Mouse (Mus musculus) embryonic facial prominence, embryonic 12.5 days (tissue): Measurements from ENCODE around the gene Ptprm. TPM values are rescaled to one million over a fixed set of nuclear protein-coding genes. Genes with fewer than 3 reads are reported as not detected.

Experiments
- ATAC-seq: fragments of 200-750 bp; cut with Nextera tagmentation; 2 replicates; pipeline ENCODE4 v1.8.0; 2017; ENCODE audit not compliant: insufficient number of reproducible peaks, insufficient read depth, low FRiP score, low TSS enrichment
- H3K27ac ChIP-seq: fragments of 300-500 bp; sonication (generic); 2 replicates; pipeline ENCODE4 v1.5.1; 2016; ENCODE audit warnings: mild to moderate bottlenecking
- H3K27me3 ChIP-seq: fragments of 300-500 bp; sonication (generic); 2 replicates; pipeline ENCODE4 v1.6.1; 2016; ENCODE audit warnings: mild to moderate bottlenecking, moderate library complexity
- H3K36me3 ChIP-seq: fragments of 300-500 bp; sonication (generic); 2 replicates; pipeline ENCODE4 v1.6.1; 2016; ENCODE audit warnings: mild to moderate bottlenecking
- H3K4me1 ChIP-seq: fragments of 300-500 bp; sonication (generic); 2 replicates; pipeline ENCODE4 v1.6.1; 2016
- H3K4me2 ChIP-seq: fragments of 300-500 bp; sonication (generic); replicated peaks from 2 replicates; pipeline ENCODE4 v1.6.1; 2016; ENCODE audit warnings: mild to moderate bottlenecking, moderate library complexity
- H3K4me3 ChIP-seq: fragments of 300-500 bp; sonication (generic); 2 replicates; pipeline ENCODE4 v1.5.1; 2016; ENCODE audit warnings: mild to moderate bottlenecking
- H3K9ac ChIP-seq: fragments of 300-500 bp; sonication (generic); 2 replicates; pipeline ENCODE4 v1.6.1; 2016; ENCODE audit warnings: mild to moderate bottlenecking, moderate library complexity
- H3K9me3 ChIP-seq: fragments of 300-500 bp; sonication (generic); 2 replicates; pipeline ENCODE4 v1.6.1; 2016; ENCODE audit warnings: mild to moderate bottlenecking, moderate library complexity
- WGBS: fragments of 180-500 bp; shearing (Covaris S2); methylation state at CpG from one replicate; pipeline ENCODE4 v1.1.7; 2016; 5-methylcytosine and 5-hydroxymethylcytosine counted together
- polyA plus RNA-seq: library from polyadenylated mRNA; unstranded; fragments of >200 nt; fragmentation: Nextera tagmentation; extraction: Ambion mirVana; gene quantifications from 2 replicates; pipeline ENCODE4 v1.2.1, GENCODE M21; 2016

Gene Ptprm
- polyA plus RNA-seq, 1 experiment from 2014 or later: 17.2 TPM

DNA sequence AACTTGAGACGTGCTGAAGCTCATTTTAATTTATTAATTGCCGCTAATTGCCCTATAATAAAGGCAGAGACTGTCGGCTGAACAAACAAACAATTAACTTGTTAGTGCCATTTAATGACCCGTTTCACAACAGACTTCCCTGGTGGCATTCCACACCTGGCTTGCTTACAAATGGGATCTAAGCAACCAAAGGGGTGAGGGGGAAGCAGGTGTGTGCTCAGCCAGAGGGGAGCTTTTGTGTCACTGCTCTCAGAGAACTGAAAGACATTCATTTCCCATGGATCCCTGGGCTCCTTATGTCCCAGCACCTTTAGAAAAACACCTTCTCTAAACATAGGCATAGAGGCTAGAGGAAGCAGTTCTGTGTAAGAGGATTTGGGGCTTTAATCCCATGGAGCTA lies 536.9 kb downstream of the Ptprm start:
- Histone ChIP-seq H3K4me1 (no peaks in the 10 kb centered on the region), H3K4me2 (no peak overlapping the region), H3K9me3 (no peaks in the 10 kb centered on the region), H3K9ac (no peak overlapping the region), H3K36me3 (no peaks in the 10 kb centered on the region), H3K27me3 (no peaks in the 10 kb centered on the region), H3K4me3 (no peak overlapping the region), H3K27ac (no peak overlapping the region)
- WGBS: 57% methylated on average over 4 of the region's 4 CpGs
- no peak for ATAC-seq

DNA sequence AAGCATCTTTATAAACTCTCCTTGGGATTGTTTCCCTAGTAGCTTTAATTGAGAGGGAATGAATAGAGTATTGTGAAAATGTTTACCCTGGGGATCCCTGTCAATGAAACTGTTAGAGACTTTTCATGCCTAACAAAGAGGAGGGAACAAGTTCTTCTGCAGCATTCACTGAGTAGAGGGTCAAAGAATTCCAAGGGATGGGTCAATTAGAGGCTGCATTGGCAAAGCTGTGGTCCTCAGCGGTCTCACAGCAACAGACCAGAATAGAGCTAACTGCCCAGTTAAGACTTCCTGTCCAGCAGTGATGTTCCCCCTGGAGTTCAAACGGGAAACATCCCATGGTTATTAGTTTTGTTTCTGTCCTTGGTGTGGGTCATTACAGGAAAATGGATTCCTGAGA lies 538.3 kb downstream of the Ptprm start:
- Histone ChIP-seq H3K36me3 (no peaks in the 10 kb centered on the region), H3K4me1 (no peaks in the 10 kb centered on the region), H3K27me3 (no peaks in the 10 kb centered on the region), H3K27ac (no peak overlapping the region), H3K9ac (no peak overlapping the region), H3K9me3 (no peaks in the 10 kb centered on the region), H3K4me2 (no peak overlapping the region), H3K4me3 (no peak overlapping the region)
- WGBS: 18% methylated on average over 2 of the region's 2 CpGs
- no peak for ATAC-seq

DNA sequence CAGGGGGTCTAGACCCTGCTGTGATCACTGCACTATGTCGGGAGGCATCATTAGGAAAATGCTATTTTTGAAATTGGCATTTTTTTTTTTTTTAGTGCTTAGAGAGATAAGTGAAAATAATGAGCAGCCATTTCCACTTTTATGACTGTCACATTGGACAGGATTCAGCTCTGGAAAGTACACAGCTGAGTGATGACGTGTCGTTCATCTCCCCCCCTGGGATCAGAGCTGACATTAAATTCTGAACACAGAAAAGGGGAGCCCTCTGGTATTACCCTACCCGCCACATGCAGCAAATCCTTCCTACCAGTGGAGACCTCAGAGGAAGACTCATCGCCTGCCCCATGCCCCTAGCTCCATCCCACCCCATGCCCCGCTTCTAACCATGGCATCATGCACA lies 540.5 kb downstream of the Ptprm start:
- WGBS: 87% methylated on average over 6 of the region's 6 CpGs
- no peak overlapping the region for H3K4me3 ChIP-seq

DNA sequence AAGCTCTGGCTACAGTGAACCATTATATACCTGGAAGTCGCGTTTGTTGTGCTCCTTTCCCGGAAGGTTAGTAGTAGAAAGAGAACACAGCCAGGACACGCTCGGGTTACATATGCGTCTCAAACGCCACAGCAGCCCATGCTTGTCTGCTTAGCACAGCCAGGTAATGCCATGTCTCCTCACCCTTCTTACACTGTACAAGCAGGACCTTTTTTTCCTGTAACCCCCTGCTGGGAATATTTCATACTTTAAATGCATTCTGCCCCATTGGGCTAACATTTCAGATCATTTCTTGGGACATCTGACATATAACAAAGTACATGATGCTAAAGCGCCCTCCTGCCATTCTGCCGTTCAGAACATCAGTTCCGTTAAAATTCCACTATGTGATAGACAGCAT lies 540.9 kb downstream of the Ptprm start:
- ATAC-seq: no peak
- 70% methylated on average over 10 of the region's 10 CpGs for WGBS

More for the DNA sequence above, 540.5 kb downstream of the Ptprm start:
- Histone ChIP-seq H3K27me3 (no peaks in the 10 kb centered on the region), H3K4me1 (no peaks in the 10 kb centered on the region), H3K9me3 (no peaks in the 10 kb centered on the region), H3K27ac (no peak overlapping the region), H3K36me3 (no peaks in the 10 kb centered on the region), H3K9ac (no peak overlapping the region), H3K4me2 (no peak overlapping the region)
- no peak for ATAC-seq

DNA sequence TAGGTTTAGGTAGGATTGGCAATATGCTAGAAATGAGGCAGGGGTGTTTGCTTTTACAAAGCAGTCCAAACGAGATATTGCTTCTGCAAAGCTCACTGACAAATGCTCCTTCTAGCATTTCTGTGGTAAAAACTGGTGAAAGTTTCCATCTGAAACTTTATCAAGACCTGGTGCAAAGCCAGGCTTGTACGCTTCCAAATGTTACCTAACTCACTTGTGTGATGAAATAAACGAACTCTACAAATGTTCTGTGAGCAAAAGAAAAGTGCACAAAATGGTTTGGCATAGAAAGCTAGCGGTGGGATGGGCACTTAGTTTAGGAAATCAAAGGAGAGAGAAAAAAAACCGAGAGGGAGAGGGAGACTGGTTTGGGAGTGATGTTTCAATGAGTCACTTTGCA lies 544.5 kb downstream of the Ptprm start:
- Histone ChIP-seq H3K27ac (no peak overlapping the region), H3K9ac (no peak overlapping the region), H3K4me2 (no peak overlapping the region), H3K36me3 (no peaks in the 10 kb centered on the region), H3K4me1 (no peaks in the 10 kb centered on the region), H3K27me3 (no peaks in the 10 kb centered on the region), H3K9me3 (no peaks in the 10 kb centered on the region), H3K4me3 (no peak overlapping the region)
- WGBS: 80% methylated on average over 5 of the region's 5 CpGs
- no peak for ATAC-seq

More for the DNA sequence above, 540.9 kb downstream of the Ptprm start:
- no peaks in the 10 kb centered on the region for H3K4me1 ChIP-seq
- H3K9me3 ChIP-seq: no peaks in the 10 kb centered on the region
- H3K4me3 ChIP-seq: no peak overlapping the region
- no peak overlapping the region for H3K9ac ChIP-seq
- no peak overlapping the region for H3K27ac ChIP-seq
- no peak overlapping the region for H3K4me2 ChIP-seq
- no peaks in the 10 kb centered on the region for H3K27me3 ChIP-seq
- no peaks in the 10 kb centered on the region for H3K36me3 ChIP-seq

DNA sequence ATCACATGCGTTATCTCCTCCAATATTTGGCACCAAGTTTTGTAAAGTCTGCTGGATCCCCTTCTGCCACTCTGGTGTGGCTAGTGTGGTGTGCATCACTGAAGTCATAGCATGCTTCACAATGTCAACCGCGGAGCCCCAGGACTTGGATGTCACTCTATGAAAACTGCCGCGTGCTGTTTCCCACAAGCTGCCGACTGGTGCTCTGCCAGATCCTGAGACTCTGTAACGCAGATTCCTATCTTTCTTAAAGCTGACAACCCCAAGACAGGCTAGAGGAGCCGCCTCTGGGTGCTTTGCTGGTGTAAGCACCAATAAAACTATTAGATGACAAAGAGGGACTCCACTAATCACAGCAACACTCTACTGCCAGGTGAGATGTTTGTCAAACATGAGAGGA lies 546.1 kb downstream of the Ptprm start:
- H3K4me2 ChIP-seq: no peak overlapping the region
- no peaks in the 10 kb centered on the region for H3K27me3 ChIP-seq
- 86% methylated on average over 8 of the region's 8 CpGs for WGBS
- H3K4me3 ChIP-seq: no peak overlapping the region
- no peak overlapping the region for H3K27ac ChIP-seq
- no peaks in the 10 kb centered on the region for H3K4me1 ChIP-seq
- H3K9me3 ChIP-seq: no peaks in the 10 kb centered on the region
- no peak for ATAC-seq
- H3K36me3 ChIP-seq: no peaks in the 10 kb centered on the region
- no peak overlapping the region for H3K9ac ChIP-seq

DNA sequence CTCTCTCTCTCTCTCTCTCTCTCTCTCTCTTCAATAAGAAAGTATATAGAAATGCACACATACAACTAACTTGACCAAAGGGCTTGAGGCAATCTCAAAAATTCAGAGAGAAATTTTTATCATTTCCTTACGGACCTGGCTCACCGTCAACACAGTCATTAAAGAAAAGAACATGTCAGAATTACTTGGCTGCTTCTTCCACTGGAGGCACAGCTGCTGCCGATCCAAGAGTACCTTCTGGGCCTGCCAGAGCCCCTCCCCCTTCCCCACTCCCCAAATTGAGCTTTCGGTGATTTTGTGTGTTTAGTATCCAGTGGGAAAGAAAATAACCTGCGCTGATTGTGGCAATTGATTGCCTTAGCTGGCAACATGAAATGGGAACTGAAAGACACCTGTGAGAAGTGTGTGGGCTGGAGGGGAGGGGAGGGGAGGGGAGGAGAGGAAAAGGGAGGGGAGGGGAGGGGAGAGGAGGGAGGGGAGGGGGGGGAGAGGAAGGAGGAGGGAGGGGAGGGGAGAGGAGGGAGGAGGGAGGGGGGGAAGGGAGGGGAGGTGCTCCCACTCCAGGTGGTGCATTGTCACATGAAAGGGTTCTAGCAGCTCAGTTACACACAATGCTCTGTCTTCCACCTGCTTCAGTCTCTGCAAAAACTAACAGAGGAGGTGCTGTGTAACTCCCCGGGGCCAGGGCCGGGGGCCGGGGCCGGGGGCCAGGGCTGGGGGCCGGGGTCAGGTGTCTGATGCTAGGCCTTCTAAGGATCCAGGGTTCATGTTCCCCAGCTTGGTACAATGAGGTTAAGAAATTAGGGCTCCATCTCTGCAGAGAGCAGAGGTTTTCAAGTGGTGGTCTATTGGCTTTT lies 552.2 kb downstream of the Ptprm start:
- no peak overlapping the region for H3K27ac ChIP-seq
- WGBS: 34% methylated on average over 10 of the region's 10 CpGs

DNA sequence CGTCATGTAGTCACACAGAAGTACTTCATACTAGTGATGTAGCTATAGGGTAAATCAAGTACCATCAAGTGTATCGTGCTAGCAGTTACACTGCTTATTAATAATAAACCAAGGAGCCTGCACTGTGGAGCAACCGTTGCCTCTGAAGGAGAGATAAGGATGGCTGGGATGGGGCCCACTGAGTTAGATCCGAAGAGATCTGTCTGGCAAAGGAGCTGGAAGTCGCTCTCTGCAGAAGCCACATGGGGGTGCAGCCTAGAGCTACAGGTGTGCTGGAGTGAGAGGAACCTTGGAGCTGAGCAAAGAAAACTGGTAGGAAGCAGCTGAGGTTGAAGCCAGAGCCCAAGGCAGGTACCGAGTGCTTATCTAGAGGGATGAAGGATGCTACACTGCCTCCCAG lies 554.0 kb downstream of the Ptprm start:
- 90% methylated on average over 6 of the region's 6 CpGs for WGBS

More for the DNA sequence above, 552.2 kb downstream of the Ptprm start:
- Histone ChIP-seq H3K27me3 (no peaks in the 10 kb centered on the region), H3K4me2 (no peak overlapping the region), H3K4me1 (peaks cover 3% of the 10 kb centered on the region; the same call in 1 of the 2 replicates), H3K9ac (no peak overlapping the region), H3K4me3 (no peak overlapping the region), H3K36me3 (no peaks in the 10 kb centered on the region), H3K9me3 (no peaks in the 10 kb centered on the region)
- ATAC-seq: no peak

DNA sequence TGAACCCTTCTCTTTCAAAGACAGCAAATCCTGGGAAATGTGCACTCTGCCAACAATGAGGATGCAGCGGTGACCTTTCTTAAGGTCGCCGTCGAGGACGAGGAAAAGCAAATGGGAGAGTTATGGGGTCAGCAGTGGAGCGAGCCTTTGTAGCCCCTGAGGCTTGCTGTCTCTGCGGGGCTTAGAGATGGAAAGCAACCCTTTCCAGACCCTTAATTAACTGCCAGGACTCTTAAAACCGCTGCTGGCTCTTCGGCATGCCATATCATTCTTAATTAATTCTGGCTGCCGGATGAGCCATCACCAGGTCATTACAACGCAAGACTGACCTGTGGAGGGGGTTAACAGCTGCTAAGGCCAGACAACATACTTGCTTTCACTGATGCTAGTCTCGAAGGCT lies 568.1 kb downstream of the Ptprm start:
- ATAC-seq: no peak
- Histone ChIP-seq H3K27ac (no peak overlapping the region), H3K4me1 (no peaks in the 10 kb centered on the region), H3K4me2 (no peak overlapping the region), H3K9ac (no peak overlapping the region), H3K36me3 (no peaks in the 10 kb centered on the region), H3K4me3 (no peak overlapping the region), H3K9me3 (no peaks in the 10 kb centered on the region), H3K27me3 (no peaks in the 10 kb centered on the region)
- WGBS: 12% methylated on average over 12 of the region's 12 CpGs

More for the DNA sequence above, 554.0 kb downstream of the Ptprm start:
- H3K4me1 ChIP-seq: peaks cover 3% of the 10 kb centered on the region; the same call in 1 of the 2 replicates
- H3K4me3 ChIP-seq: no peak overlapping the region
- H3K9me3 ChIP-seq: no peaks in the 10 kb centered on the region
- H3K27ac ChIP-seq: no peak overlapping the region
- ATAC-seq: no peak
- no peaks in the 10 kb centered on the region for H3K27me3 ChIP-seq
- no peaks in the 10 kb centered on the region for H3K36me3 ChIP-seq
- no peak overlapping the region for H3K4me2 ChIP-seq
- no peak overlapping the region for H3K9ac ChIP-seq

DNA sequence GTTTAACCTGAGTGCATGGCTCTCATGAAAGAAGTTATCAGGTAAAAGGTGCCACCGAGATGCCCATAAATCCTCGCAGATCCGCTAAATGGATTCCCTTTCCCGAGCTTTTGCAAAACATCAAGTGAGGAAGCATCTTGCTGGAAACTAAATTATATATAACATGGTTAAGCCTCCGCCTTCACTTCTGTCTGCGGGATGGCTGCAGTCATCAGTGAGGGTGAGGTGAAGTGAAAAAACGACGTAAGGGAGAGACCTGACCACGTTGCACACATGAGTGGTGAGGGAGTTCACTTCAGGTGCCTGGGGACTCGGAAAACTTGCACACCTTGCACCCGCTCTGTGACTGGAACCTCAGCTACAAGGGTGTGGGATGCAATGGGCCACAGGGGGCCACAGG lies 568.7 kb downstream of the Ptprm start:
- no peaks in the 10 kb centered on the region for H3K36me3 ChIP-seq
- H3K4me3 ChIP-seq: no peak overlapping the region
- H3K27me3 ChIP-seq: no peaks in the 10 kb centered on the region
- no peak overlapping the region for H3K27ac ChIP-seq
- H3K4me2 ChIP-seq: no peak overlapping the region
- no peaks in the 10 kb centered on the region for H3K9me3 ChIP-seq
- no peak overlapping the region for H3K9ac ChIP-seq
- no peak for ATAC-seq
- H3K4me1 ChIP-seq: no peaks in the 10 kb centered on the region
- 76% methylated on average over 11 of the region's 11 CpGs for WGBS

DNA sequence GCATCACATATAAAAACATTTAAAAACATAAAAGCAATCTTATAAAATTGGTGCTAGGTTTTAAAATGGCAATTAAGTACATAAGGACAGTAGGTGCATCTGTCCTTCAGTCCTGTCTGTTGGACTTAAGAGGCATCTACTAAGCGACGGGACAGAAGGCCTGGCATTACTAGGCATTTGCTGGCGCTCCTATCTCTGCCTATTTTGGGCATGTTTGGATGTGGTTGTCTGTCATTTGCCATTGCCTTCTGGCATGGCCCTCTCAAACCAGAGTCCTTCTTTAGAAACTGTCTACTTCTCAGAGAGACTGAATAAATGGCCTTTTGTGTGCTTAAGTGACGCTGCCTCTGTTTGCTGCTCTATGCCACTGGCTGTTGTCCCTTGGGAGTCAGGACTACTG lies 570.7 kb downstream of the Ptprm start:
- no peaks in the 10 kb centered on the region for H3K27me3 ChIP-seq
- H3K36me3 ChIP-seq: no peaks in the 10 kb centered on the region
- H3K9ac ChIP-seq: no peak overlapping the region
- H3K4me2 ChIP-seq: no peak overlapping the region
- WGBS: 67% methylated on average over 4 of the region's 4 CpGs
- no peaks in the 10 kb centered on the region for H3K9me3 ChIP-seq
- H3K4me3 ChIP-seq: no peak overlapping the region
- no peaks in the 10 kb centered on the region for H3K4me1 ChIP-seq
- H3K27ac ChIP-seq: no peak overlapping the region
- ATAC-seq: no peak

DNA sequence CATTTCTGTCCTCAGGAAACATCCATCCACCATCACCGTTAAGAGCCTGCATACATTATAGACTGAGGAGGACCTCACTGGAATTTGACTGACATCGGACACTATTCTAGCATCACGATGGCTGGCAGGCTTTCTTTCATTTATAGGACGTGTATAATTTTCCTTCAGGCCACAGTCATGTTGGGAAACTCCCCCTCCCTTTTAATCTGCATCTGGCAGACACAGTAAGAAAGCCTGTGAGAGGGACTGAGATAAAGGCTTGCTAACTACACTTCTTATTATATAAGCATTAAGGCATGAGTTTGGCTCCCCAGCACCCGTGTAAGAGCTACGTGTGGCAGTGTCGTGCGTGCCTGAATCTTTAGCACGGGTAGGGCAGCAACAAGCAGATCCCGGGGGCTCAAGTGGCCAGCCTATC lies 571.2 kb downstream of the Ptprm start:
- H3K9me3 ChIP-seq: no peaks in the 10 kb centered on the region
- no peak overlapping the region for H3K4me2 ChIP-seq
- 54% methylated on average over 10 of the region's 10 CpGs for WGBS
- no peak for ATAC-seq
- no peaks in the 10 kb centered on the region for H3K36me3 ChIP-seq
- H3K4me1 ChIP-seq: no peaks in the 10 kb centered on the region
- no peak overlapping the region for H3K9ac ChIP-seq
- no peaks in the 10 kb centered on the region for H3K27me3 ChIP-seq
- H3K27ac ChIP-seq: no peak overlapping the region
- no peak overlapping the region for H3K4me3 ChIP-seq
